Mouse (Mus musculus) C2C12 (cell line): ENCODE data around the gene Pi4ka. TPM values are rescaled to one million over a fixed set of nuclear protein-coding genes. Genes with fewer than 3 reads are reported as not detected.

ENCODE experiments used
- H3K27me3 ChIP-seq: one replicate; pipeline ENCODE4 v1.6.1; 2011; ENCODE audit not compliant: control insufficient read depth, insufficient read depth, insufficient read length
- H3K36me3 ChIP-seq: one replicate; pipeline ENCODE4 v1.6.1; 2011; ENCODE audit not compliant: control insufficient read depth, insufficient read depth
- H3K4me3 ChIP-seq: one replicate; pipeline ENCODE4 v1.5.1; 2011; ENCODE audit warnings: mild to moderate bottlenecking, control low read depth; ENCODE audit not compliant: poor library complexity, insufficient read depth, severe bottlenecking
- H3K79me2 ChIP-seq: one replicate; pipeline ENCODE4 v1.6.1; 2011; ENCODE audit not compliant: control insufficient read depth, insufficient read depth
- H3K79me3 ChIP-seq: one replicate; pipeline ENCODE4 v1.6.1; 2011; ENCODE audit warnings: low read depth, control low read depth
- H3ac ChIP-seq: one replicate; pipeline ENCODE3; 2011; ENCODE audit warnings: low read depth; ENCODE audit not compliant: control insufficient read depth, insufficient read length
- CEBPB ChIP-seq: IDR thresholded peaks from one replicate; pipeline ENCODE4 v1.6.1; 2011; ENCODE audit warnings: low read depth, mild to moderate bottlenecking, control low read depth, moderate library complexity
- CTCF ChIP-seq: IDR thresholded peaks from one replicate; pipeline ENCODE4 v1.5.1; 2011; ENCODE audit not compliant: control insufficient read depth, insufficient read depth, insufficient read length
- FOSL1 ChIP-seq: IDR thresholded peaks from one replicate; pipeline ENCODE4 v1.8.0; 2011; ENCODE audit warnings: mild to moderate bottlenecking, low read length; ENCODE audit not compliant: poor library complexity, insufficient read depth, severe bottlenecking
- MAX ChIP-seq: IDR thresholded peaks from one replicate; pipeline ENCODE4 v1.6.1; 2011; ENCODE audit warnings: mild to moderate bottlenecking, control low read depth
- MYOD1 ChIP-seq: IDR thresholded peaks from one replicate; pipeline ENCODE4 v1.6.1; 2011; ENCODE audit warnings: low read depth; ENCODE audit not compliant: control insufficient read depth, insufficient read length
- MYOG ChIP-seq: IDR thresholded peaks from one replicate; pipeline ENCODE4 v1.6.1; 2011; ENCODE audit not compliant: control insufficient read depth, insufficient read length; ENCODE audit errors: extremely low read depth
- USF1 ChIP-seq: IDR thresholded peaks from one replicate; pipeline ENCODE4 v1.6.1; 2011; ENCODE audit warnings: low read depth, mild to moderate bottlenecking, control low read depth, moderate library complexity
- polyA plus RNA-seq: library from polyadenylated mRNA; unstranded; fragments of >200 nt; fragmentation: generic; extraction: Trizol; gene quantifications from one replicate; pipeline ENCODE4 v1.2.1, GENCODE M21; 2012; ENCODE audit warnings: missing spikeins

Pi4ka gene
- polyA plus RNA-seq, 1 experiment: 39.5 TPM

GRCm38 (mm10) chr16:17267937-17268336, 138.2 kb downstream of the Pi4ka start:
- no peak overlapping the region for H3ac ChIP-seq
- no peaks in the 10 kb centered on the region for H3K79me3 ChIP-seq
- H3K36me3 ChIP-seq: no peaks in the 10 kb centered on the region
- no peaks in the 10 kb centered on the region for H3K79me2 ChIP-seq
- no peaks in the 10 kb centered on the region for H3K27me3 ChIP-seq
- no peak overlapping the region for H3K4me3 ChIP-seq
- TF ChIP-seq MYOG (no peak), FOSL1 (no peak), USF1 (no peak), CEBPB (no peak), CTCF (no peak), MYOD1 (no peak)

- TF ChIP-seq MYOG: no peak
- no peak for TF ChIP-seq USF1
- TF ChIP-seq MAX: no peak
- no peak for TF ChIP-seq CEBPB
- no peak for TF ChIP-seq FOSL1
- no peak for TF ChIP-seq CTCF
- TF ChIP-seq MYOD1: no peak
- no peaks in the 10 kb centered on the region for H3K79me2 ChIP-seq
- no peaks in the 10 kb centered on the region for H3K27me3 ChIP-seq
- no peak overlapping the region for H3K4me3 ChIP-seq
- H3K36me3 ChIP-seq: no peaks in the 10 kb centered on the region
- H3ac ChIP-seq: no peak overlapping the region
- H3K79me3 ChIP-seq: no peaks in the 10 kb centered on the region
These were observed 140.0 kb downstream of the Pi4ka start for GRCm38 (mm10) chr16:17266113-17266512.

DNA sequence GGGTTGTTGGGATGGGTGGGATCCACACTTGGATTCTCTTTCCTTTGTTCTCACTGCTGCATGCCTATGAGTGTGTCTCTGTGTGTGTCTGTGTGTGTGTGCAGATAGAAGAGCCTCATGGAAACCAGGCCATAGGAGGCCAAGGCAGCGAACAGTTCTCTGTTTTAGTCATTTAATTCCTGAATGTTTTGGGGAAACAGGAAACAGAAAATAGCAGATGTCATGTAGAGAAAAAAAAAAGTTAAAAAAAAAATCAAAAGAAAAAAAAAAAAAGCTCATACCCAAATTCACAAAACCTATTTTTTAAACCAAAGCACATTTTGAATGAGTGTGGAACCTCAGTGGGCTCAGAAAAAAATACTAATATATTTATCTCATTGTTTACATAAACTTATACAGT, 144.8 kb downstream of the Pi4ka start:
- peaks cover 3% of the 10 kb centered on the region for H3K36me3 ChIP-seq
- H3K79me3 ChIP-seq: no peaks in the 10 kb centered on the region
- no peak overlapping the region for H3ac ChIP-seq
- no peaks in the 10 kb centered on the region for H3K27me3 ChIP-seq
- H3K79me2 ChIP-seq: no peaks in the 10 kb centered on the region
- no peak overlapping the region for H3K4me3 ChIP-seq
- no peak for TF ChIP-seq CEBPB

DNA sequence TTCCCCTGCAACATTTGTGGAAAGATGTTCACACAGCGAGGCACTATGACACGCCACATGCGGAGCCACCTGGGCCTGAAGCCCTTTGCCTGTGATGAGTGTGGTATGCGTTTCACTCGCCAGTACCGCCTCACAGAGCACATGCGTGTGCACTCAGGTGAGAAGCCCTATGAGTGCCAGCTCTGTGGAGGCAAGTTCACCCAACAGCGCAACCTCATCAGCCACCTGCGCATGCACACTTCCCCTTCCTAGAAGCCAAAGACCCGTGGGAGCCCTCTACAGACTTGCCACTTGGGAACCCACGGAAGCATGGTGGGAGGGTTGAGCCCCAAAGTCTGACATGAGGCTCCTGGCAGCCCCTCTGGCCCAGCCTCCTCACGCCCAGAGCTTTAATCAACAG, 147.2 kb downstream of the Pi4ka start:
- Histone ChIP-seq H3K36me3 (peaks cover 3% of the 10 kb centered on the region), H3K79me3 (no peaks in the 10 kb centered on the region), H3ac (no peak overlapping the region), H3K79me2 (no peaks in the 10 kb centered on the region), H3K4me3 (no peak overlapping the region), H3K27me3 (no peaks in the 10 kb centered on the region)
- TF ChIP-seq CTCF (no peak), FOSL1 (no peak), MYOG (no peak), USF1 (no peak), MYOD1 (no peak), CEBPB (no peak), MAX (no peak)

GRCm38 (mm10) chr16:17257359-17257821, 148.7 kb downstream of the Pi4ka start:
- Histone ChIP-seq H3K36me3 (peaks cover 3% of the 10 kb centered on the region), H3K27me3 (no peaks in the 10 kb centered on the region), H3K79me2 (no peaks in the 10 kb centered on the region), H3K4me3 (no peak overlapping the region), H3K79me3 (no peaks in the 10 kb centered on the region), H3ac (no peak overlapping the region)
- TF ChIP-seq MYOG: no peak
- TF ChIP-seq MAX: no peak
- no peak for TF ChIP-seq CEBPB
- TF ChIP-seq FOSL1: no peak
- no peak for TF ChIP-seq CTCF
- no peak for TF ChIP-seq USF1
- no peak for TF ChIP-seq MYOD1

GRCm38 (mm10) chr16:17255270-17255669, 150.8 kb downstream of the Pi4ka start:
- H3K79me2 ChIP-seq: no peaks in the 10 kb centered on the region
- no peak overlapping the region for H3ac ChIP-seq
- H3K27me3 ChIP-seq: no peaks in the 10 kb centered on the region
- H3K4me3 ChIP-seq: no peak overlapping the region
- H3K36me3 ChIP-seq: peaks cover 3% of the 10 kb centered on the region
- TF ChIP-seq CEBPB: no peak
- no peak for TF ChIP-seq MYOG
- TF ChIP-seq MYOD1: no peak
- no peak for TF ChIP-seq CTCF
- no peak for TF ChIP-seq FOSL1
- no peaks in the 10 kb centered on the region for H3K79me3 ChIP-seq
